Mouse (Mus musculus) liver, embryonic 16.5 days (tissue): ENCODE measurements around the gene Psg26. TPM values are rescaled to one million over a fixed set of nuclear protein-coding genes. Genes with fewer than 3 reads are reported as not detected.
"Not testable (repeated sequence)": the region's sequence is repeated elsewhere in the genome, so short reads cannot be mapped to it uniquely, and the experiment has no call there.

Experiments
- ATAC-seq: fragments of 200-750 bp; cut with Nextera tagmentation; 2 replicates; pipeline ENCODE4 v1.8.0; 2017; ENCODE audit warnings: low read depth, mild to moderate bottlenecking, moderate number of reproducible peaks, moderate library complexity
- H3K27ac ChIP-seq: fragments of 300-500 bp; sonication (generic); 2 replicates; pipeline ENCODE4 v1.5.1; 2014; ENCODE audit warnings: mild to moderate bottlenecking, low read length
- H3K27me3 ChIP-seq: fragments of 300-500 bp; sonication (generic); 2 replicates; pipeline ENCODE4 v1.6.1; 2014; ENCODE audit warnings: low read depth, low read length, mixed read lengths; ENCODE audit not compliant: control insufficient read depth, insufficient read depth
- H3K36me3 ChIP-seq: fragments of 300-500 bp; sonication (generic); 2 replicates; pipeline ENCODE4 v1.6.1; 2014; ENCODE audit warnings: mild to moderate bottlenecking; ENCODE audit not compliant: control insufficient read depth, insufficient read depth
- H3K4me1 ChIP-seq: fragments of 300-500 bp; sonication (generic); 2 replicates; pipeline ENCODE4 v1.6.1; 2014; ENCODE audit warnings: low read depth, low read length, mixed read lengths; ENCODE audit not compliant: control insufficient read depth
- H3K4me2 ChIP-seq: fragments of 300-500 bp; sonication (generic); 2 replicates; pipeline ENCODE4 v1.6.1; 2014; ENCODE audit warnings: low read depth, low read length, mixed read lengths
- H3K4me3 ChIP-seq: fragments of 300-500 bp; sonication (generic); 2 replicates; pipeline ENCODE4 v1.5.1; 2014; ENCODE audit warnings: low read depth, mild to moderate bottlenecking, low read length
- H3K9ac ChIP-seq: fragments of 300-500 bp; sonication (generic); 2 replicates; pipeline ENCODE4 v1.6.1; 2014; ENCODE audit warnings: low read depth, low read length
- H3K9me3 ChIP-seq: fragments of 300-500 bp; sonication (generic); replicated peaks from 2 replicates; pipeline ENCODE4 v1.6.1; 2016; ENCODE audit warnings: low read length; ENCODE audit not compliant: control insufficient read depth
- WGBS: fragments of 180-500 bp; shearing (Covaris S2); extraction: QIAGEN DNeasy Blood & Tissue Kit; methylation state at CpG from one replicate; pipeline ENCODE4 v1.1.7; 2014; ENCODE audit not compliant: insufficient replicate concordance; 5-methylcytosine and 5-hydroxymethylcytosine counted together
- polyA plus RNA-seq: library from polyadenylated mRNA; unstranded; fragments of >200 nt; fragmentation: Nextera tagmentation; extraction: Ambion mirVana; gene quantifications from 2 replicates; pipeline ENCODE4 v1.2.1, GENCODE M21; 2015

Gene Psg26
- not detected in 2 replicates for polyA plus RNA-seq

DNA sequence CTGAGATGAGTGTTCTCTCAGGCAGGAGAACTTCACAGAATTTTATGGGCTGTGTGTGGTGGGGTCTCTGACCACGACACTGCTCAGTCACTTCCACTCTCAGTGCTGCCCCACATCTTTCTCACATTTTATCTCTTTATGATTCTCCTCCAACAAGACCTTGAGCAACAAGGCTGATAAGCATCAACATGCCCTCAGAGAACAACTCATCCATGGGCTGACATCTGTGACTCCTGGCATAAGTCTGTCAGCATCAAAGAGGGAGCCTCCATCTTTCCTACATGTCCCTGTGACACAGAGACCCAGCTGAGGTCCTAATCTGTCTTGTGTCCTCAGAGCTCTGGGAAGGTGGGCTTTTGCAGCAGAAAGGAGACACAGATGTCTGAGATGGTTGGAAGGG is at the start of gene Psg26:
TSS of gene Psg26 (minus strand) at position 101 of the 400 bp plus-strand sequence.
- no peaks in the 10 kb centered on the region for H3K4me1 ChIP-seq
- no peak for ATAC-seq
- H3K9ac ChIP-seq: no peak within 1 kb of the TSS
- H3K9me3 ChIP-seq: no peaks in the 10 kb centered on the region
- H3K36me3 ChIP-seq: no peaks in the 10 kb centered on the region
- H3K4me3 ChIP-seq: no peak within 1 kb of the TSS
- no peak within 1 kb of the TSS for H3K4me2 ChIP-seq
- H3K27me3 ChIP-seq: no peaks in the 10 kb centered on the region
- WGBS: 48% methylated on average over 1 of the region's 1 CpGs
- H3K27ac ChIP-seq: no peak within 1 kb of the TSS

- Histone ChIP-seq H3K27me3 (no peaks in the 10 kb centered on the region), H3K4me2 (no peak overlapping the region), H3K4me1 (no peaks in the 10 kb centered on the region), H3K9me3 (no peaks in the 10 kb centered on the region), H3K36me3 (no peaks in the 10 kb centered on the region), H3K27ac (no peak overlapping the region), H3K9ac (no peak overlapping the region), H3K4me3 (no peak overlapping the region)
- 37% methylated on average over 3 of the region's 3 CpGs for WGBS
- no peak for ATAC-seq
Measured at GRCm38 (mm10) chr7:18533420-18533819, 49.4 kb upstream of the Psg26 start.

- H3K9me3 ChIP-seq: no peaks in the 10 kb centered on the region
- no peak within 1 kb of the TSS for H3K27ac ChIP-seq
- WGBS: 55% methylated on average over 1 of the region's 1 CpGs
- H3K27me3 ChIP-seq: no peaks in the 10 kb centered on the region
- no peak within 1 kb of the TSS for H3K4me3 ChIP-seq
- H3K4me1 ChIP-seq: no peaks in the 10 kb centered on the region
- H3K4me2 ChIP-seq: no peak within 1 kb of the TSS
- ATAC-seq: no peak
- H3K36me3 ChIP-seq: no peaks in the 10 kb centered on the region
- no peak within 1 kb of the TSS for H3K9ac ChIP-seq
Measured at GRCm38 (mm10) chr7:18532169-18532568, 48.2 kb upstream of the Psg26 start, which contains the start of gene Psg25. Gene Psg25 (minus strand): TSS chr7:18532269.

DNA sequence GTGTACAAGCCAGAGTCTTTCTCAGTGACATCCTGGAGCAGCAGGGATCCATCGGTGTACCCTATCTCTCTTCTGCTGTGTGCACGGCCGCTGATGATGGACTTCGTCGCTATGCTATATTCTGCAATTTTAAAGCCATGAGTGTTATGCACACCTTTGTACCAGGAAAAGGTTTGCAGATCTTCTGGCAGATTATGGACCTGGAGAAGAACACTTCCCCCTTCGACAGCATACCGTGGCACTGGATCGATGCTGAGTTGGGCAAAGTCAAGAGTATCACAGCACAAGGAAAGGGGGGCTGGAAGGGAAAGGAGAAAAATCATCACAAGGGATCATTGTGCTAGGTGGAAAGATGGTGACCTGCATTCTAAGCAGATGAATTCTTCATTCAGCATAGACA is 40.7 kb upstream of the Psg26 start:
- Histone ChIP-seq H3K4me1 (no peaks in the 10 kb centered on the region), H3K9me3 (no peaks in the 10 kb centered on the region), H3K36me3 (no peaks in the 10 kb centered on the region), H3K4me2 (no peak overlapping the region), H3K27ac (no peak overlapping the region), H3K9ac (no peak overlapping the region), H3K4me3 (no peak overlapping the region), H3K27me3 (no peaks in the 10 kb centered on the region)
- 68% methylated on average over 8 of the region's 8 CpGs for WGBS
- no peak for ATAC-seq

GRCm38 (mm10) chr7:18512848-18513247 is 28.9 kb upstream of the Psg26 start:
- not testable (repeated sequence) for H3K9me3 ChIP-seq, H3K4me2 ChIP-seq, H3K9ac ChIP-seq, ATAC-seq, H3K36me3 ChIP-seq, H3K27me3 ChIP-seq, H3K27ac ChIP-seq, H3K4me1 ChIP-seq, H3K4me3 ChIP-seq

DNA sequence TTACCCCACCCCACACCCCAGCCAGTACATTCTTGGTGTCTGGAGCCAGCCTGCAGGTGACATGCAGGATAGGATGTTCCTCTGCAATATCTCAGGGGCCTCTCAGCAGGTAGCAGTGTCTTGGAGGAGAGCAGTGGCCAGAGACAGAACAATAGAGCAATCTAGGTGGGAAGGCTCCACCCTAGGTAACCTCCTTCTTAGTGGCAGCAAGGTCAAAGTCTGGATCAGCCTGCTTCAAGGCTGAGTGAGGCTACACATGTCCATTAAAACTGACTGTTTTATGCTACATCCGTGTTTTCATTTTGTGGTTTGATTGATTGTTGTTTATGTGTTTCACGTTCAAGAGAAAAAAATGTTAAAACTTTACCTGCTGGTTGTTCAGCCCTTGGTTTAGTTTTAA is 28.4 kb upstream of the Psg26 start:
- not testable (repeated sequence) for H3K4me1 ChIP-seq, H3K36me3 ChIP-seq, H3K27me3 ChIP-seq, ATAC-seq, H3K9me3 ChIP-seq, H3K27ac ChIP-seq, H3K9ac ChIP-seq, H3K4me2 ChIP-seq, H3K4me3 ChIP-seq
- 34% methylated on average over 2 of the region's 2 CpGs for WGBS

DNA sequence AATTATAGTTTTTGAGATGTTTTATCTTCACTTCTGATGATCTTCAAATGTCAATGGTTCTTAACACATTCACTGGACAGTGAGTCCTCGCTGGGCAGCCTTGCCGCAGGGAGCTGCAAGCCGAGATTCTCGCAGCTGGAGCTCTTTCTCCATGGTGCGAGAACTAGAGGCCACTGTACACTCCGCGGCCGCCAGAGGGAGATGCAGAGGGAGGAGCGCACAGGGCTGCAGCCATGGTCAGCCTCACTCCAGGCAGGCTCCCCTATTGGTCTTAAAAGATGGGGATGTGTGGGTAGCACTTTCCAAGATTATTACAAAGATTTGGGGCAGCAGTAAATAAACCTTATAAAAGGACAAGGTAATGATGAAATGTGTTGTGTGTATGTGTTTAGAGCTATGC is 27.5 kb upstream of the Psg26 start:
- Histone ChIP-seq H3K4me1 (no peaks in the 10 kb centered on the region), H3K4me3 (no peak overlapping the region), H3K36me3 (no peaks in the 10 kb centered on the region), H3K4me2 (no peak overlapping the region), H3K27me3 (no peaks in the 10 kb centered on the region), H3K9me3 (no peaks in the 10 kb centered on the region), H3K9ac (no peak overlapping the region), H3K27ac (no peak overlapping the region)
- WGBS: 16% methylated on average over 9 of the region's 9 CpGs
- ATAC-seq: no peak

DNA sequence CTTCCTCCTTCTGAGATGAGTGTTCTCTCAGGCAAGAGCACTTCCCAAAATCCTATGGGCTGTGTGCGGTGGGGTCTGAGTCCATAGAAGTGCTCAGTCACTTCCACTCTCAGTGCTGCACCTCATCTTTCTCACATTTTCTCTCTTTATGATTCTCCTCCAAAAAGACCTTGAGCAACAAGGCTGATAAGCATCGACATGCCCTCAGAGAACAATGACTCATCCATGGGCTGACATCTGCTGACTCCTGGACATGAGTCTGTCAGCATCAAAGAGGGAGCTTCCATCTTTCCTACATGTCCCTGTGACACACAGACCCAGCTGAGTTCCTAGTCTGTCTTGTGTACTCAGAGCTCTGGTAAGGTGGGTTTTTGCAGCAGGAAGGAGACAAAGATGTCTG is 52.0 kb downstream of the Psg26 start, which contains the start of gene Psg28:
TSS of gene Psg28 (minus strand) at position 101 of the 400 bp plus-strand sequence.
- H3K27me3 ChIP-seq, H3K4me3 ChIP-seq, H3K9ac ChIP-seq, H3K9me3 ChIP-seq, H3K36me3 ChIP-seq, H3K27ac ChIP-seq, ATAC-seq, H3K4me2 ChIP-seq, H3K4me1 ChIP-seq: not testable (repeated sequence)
- WGBS: 51% methylated on average over 2 of the region's 2 CpGs
